Mouse (Mus musculus): ENCODE measurements around the gene Hax1.

DNA sequence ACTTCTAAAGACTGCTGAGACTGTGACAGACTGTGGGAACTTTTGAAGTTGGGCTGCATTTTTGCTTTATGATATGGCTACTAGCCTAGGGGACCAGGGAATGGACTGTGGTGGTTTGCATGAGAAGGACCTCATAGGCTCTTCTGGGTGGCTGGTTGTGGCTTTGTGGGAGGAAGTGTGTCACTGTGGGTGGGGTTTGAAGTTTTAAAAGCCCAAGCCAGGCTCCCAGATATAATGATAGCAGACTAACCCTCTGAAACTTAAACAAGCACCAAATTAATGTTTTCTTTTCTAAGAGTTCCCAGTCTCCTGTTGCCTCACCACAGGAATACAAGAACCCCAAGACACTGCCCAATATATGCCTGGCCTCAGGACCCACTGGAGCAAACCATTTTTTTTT lies 21.7 kb downstream of the Hax1 start:
- TF ChIP-seq POLR2A (IDR thresholded peaks at IDR 0.05; ENCODE audit: low read depth, low read length): no peak
- TF ChIP-seq CTCF (IDR thresholded peaks at IDR 0.05; ENCODE audit: extremely low read depth, insufficient read depth, insufficient read length, insufficient replicate concordance): no peak
